In genomic region chr12:111122332-111122852, GRCm38 (mm10) we compare ENCODE assay signal across 9 mouse cellular contexts. TPM values are rescaled to one million over a fixed set of nuclear protein-coding genes. Genes with fewer than 3 reads are reported as not detected.
A peak's percentile ranks its signal among the peaks of the same experiment; 100 is the strongest.
DNase-seq lines count a peak whose midpoint lies in the region; ATAC-seq lines count a peak whose summit lies in the region.
"Had no signal": no experiment of that assay in that cellular context is flagged by ENCODE, and none has a peak within 500 bp of the region (broad histone marks: within the 10 kb centered on the region; RNA-seq: fewer than 3 reads in every experiment).

No protein-coding gene starts in this region.

- no peak overlapping the region for H3K9ac ChIP-seq in liver, embryonic 11.5 days (ENCODE audit: low read depth, low read length)
- H3K9ac ChIP-seq in intestine, embryonic 15.5 days = no peak overlapping the region
- H3K9ac ChIP-seq: limb, embryonic 12.5 days had no signal

- H3K4me3 ChIP-seq in liver, embryonic 11.5 days (ENCODE audit: low read depth, low read length) = no peak overlapping the region
- no peak overlapping the region for H3K4me3 ChIP-seq in intestine, embryonic 15.5 days (replicated peaks)
- H3K4me3 ChIP-seq: limb, embryonic 12.5 days had no signal

- no peaks in the 10 kb centered on the region for H3K27me3 ChIP-seq in liver, embryonic 11.5 days (replicated peaks; ENCODE audit: control insufficient read depth, insufficient read depth, low read length)
- no peaks in the 10 kb centered on the region for H3K27me3 ChIP-seq in intestine, embryonic 15.5 days (replicated peaks)
- H3K27me3 ChIP-seq: limb, embryonic 12.5 days had no signal

- no peak overlapping the region for H3K27ac ChIP-seq in liver, embryonic 11.5 days (ENCODE audit: low read depth, low read length)
- no peak overlapping the region for H3K27ac ChIP-seq in intestine, embryonic 15.5 days
- H3K27ac ChIP-seq: limb, embryonic 12.5 days had no signal

- no peak overlapping the region for H3K4me2 ChIP-seq in liver, embryonic 11.5 days
- H3K4me2 ChIP-seq in intestine, embryonic 15.5 days (replicated peaks) = no peak overlapping the region
- H3K4me2 ChIP-seq: limb, embryonic 12.5 days had no signal

- H3K36me3 ChIP-seq in liver, embryonic 11.5 days (ENCODE audit: control insufficient read depth, insufficient read depth, low read length) = peaks cover 5% of the 10 kb centered on the region; the same call in 1 of the 2 replicates
- peaks cover 4% of the 10 kb centered on the region; the same call in 1 of the 2 replicates for H3K36me3 ChIP-seq in intestine, embryonic 15.5 days

- H3K4me1 ChIP-seq in liver, embryonic 11.5 days (replicated peaks; ENCODE audit: control insufficient read depth, insufficient read depth, low read length) = no peaks in the 10 kb centered on the region
- H3K4me1 ChIP-seq in intestine, embryonic 15.5 days (replicated peaks) = no peaks in the 10 kb centered on the region
- H3K4me1 ChIP-seq: limb, embryonic 12.5 days had no signal

- peak; percentile 26 for DNase-seq in embryo, embryonic 10 days (ENCODE audit: low spot score)
- DNase-seq in embryo, embryonic 9.5 days (ENCODE audit: extremely low spot score) = no peak
- DNase-seq in 3T3-L1 (ENCODE audit: low read depth, low spot score) = peak; percentile 51
- peak; percentile 86 for DNase-seq in R1 (ENCODE audit: low read depth, low spot score)
- DNase-seq in liver, embryonic 11.5 days (ENCODE audit: low spot score) = no peak
- DNase-seq in urinary bladder, postnatal 10 days (ENCODE audit: low spot score) = no peak
- DNase-seq in urinary bladder, postnatal 36 days (ENCODE audit: low spot score in 2 of 2) = no peak

- ATAC-seq in liver, embryonic 11.5 days (replicated peaks; ENCODE audit: low FRiP score) = 0 out of 2 replicates have a peak, but pooled peaks have one; percentile 32
- no peak for ATAC-seq in intestine, embryonic 15.5 days

- H3K9me3 ChIP-seq in liver, embryonic 11.5 days (ENCODE audit: control insufficient read depth, low read length) = no peaks in the 10 kb centered on the region; the same call in 1 of the 2 replicates
- H3K9me3 ChIP-seq in intestine, embryonic 15.5 days = no peaks in the 10 kb centered on the region

RNA-seq across cellular contexts. Expression of gene Traf3, which starts 43.8 kb away (rescaled TPM):
- polyA plus RNA-seq in liver, embryonic 11.5 days (2014; fragmentation: Nextera tagmentation; extraction: Ambion mirVana) = 7.4 and 9.1 TPM in 2 replicates
- polyA plus RNA-seq in intestine, embryonic 15.5 days (2015; fragmentation: Nextera tagmentation; extraction: Ambion mirVana) = 6.9 and 7.8 TPM in 2 replicates

Comparison
In these comparisons a context has a peak if more than half of its experiments do, and no peak if none do; other contexts are left out.
1. DNase-seq: peak in embryo, embryonic 10 days (single experiment), 3T3-L1 (single experiment) and R1 (single experiment); none in embryo, embryonic 9.5 days (single experiment), liver, embryonic 11.5 days (single experiment), urinary bladder, postnatal 10 days (single experiment) and urinary bladder, postnatal 36 days (0 of 2).